Mouse (Mus musculus): ENCODE data around the gene Ank2. TPM values are rescaled to one million over a fixed set of nuclear protein-coding genes. Genes with fewer than 3 reads are reported as not detected.

Ank2 gene
- polyA plus RNA-seq, 1 experiment from 2014 or later, result 16.6 TPM

- no peak for ATAC-seq (ENCODE audit: insufficient number of reproducible peaks, low FRiP score, low TSS enrichment, low read depth)
- Histone ChIP-seq H3K9me3 (ENCODE audit: control insufficient read depth, low read length) (no peaks in the 10 kb centered on the region), H3K27ac (replicated peaks; ENCODE audit: low read depth, low read length) (no peak overlapping the region), H3K4me3 (ENCODE audit: low read depth, low read length) (no peak overlapping the region), H3K4me2 (ENCODE audit: low read depth, severe bottlenecking) (no peak overlapping the region), H3K9ac (ENCODE audit: low read length) (no peak overlapping the region), H3K4me1 (ENCODE audit: control insufficient read depth, insufficient read depth, low read length) (no peaks in the 10 kb centered on the region), H3K36me3 (ENCODE audit: control insufficient read depth, insufficient read depth, low read length) (no peaks in the 10 kb centered on the region), H3K27me3 (ENCODE audit: control insufficient read depth, insufficient read depth, low read length) (peaks cover 10% of the 10 kb centered on the region; the same call in 1 of the 2 replicates)
- no peak for DNase-seq (ENCODE audit: low spot score)
- 28% methylated on average over 3 of the region's 3 CpGs for WGBS
These were observed 335.4 kb downstream of the Ank2 start for GRCm38 (mm10) chr3:127163749-127164148.

DNA sequence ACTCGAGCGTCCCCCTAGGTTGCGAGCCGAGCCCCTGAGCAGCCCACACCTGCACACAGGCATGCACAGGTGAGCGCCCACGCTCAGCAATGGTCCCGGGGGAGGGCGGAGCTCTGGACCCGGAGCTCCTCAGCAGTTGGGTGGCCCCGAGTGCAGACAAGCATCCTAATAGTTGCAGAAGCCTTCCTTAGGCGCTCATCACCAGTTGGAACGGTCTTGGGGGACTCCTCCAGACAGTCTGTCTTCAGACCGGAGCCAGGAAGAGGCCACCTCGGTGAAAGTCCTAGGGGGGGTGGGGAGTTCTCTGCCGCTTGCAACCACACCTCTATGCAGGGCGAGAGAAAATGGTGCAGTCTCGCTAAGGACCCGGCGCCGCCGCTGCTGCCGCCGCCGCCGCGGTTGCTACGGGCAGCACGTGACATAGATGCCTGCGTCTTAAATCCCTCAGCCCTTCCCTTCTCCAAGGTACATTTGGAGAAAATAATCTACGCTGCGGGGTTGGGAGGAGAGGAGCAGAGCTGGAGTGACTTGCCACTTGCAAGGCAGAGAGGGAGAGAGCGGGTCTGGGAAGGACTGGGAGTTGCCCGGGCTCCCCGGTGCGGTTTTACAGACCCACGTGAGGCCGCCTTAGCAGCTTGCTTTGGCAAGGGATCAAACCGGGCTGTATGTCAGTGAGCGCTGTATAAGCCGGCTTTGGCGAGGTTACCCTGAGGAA, 337.0 kb downstream of the Ank2 start:
- no peaks in the 10 kb centered on the region for H3K9me3 ChIP-seq (ENCODE audit: control insufficient read depth, low read length)
- peaks cover 10% of the 10 kb centered on the region; the same call in 1 of the 2 replicates for H3K27me3 ChIP-seq (ENCODE audit: control insufficient read depth, insufficient read depth, low read length)
- WGBS, result 0% methylated on average over 41 of the region's 41 CpGs

DNA sequence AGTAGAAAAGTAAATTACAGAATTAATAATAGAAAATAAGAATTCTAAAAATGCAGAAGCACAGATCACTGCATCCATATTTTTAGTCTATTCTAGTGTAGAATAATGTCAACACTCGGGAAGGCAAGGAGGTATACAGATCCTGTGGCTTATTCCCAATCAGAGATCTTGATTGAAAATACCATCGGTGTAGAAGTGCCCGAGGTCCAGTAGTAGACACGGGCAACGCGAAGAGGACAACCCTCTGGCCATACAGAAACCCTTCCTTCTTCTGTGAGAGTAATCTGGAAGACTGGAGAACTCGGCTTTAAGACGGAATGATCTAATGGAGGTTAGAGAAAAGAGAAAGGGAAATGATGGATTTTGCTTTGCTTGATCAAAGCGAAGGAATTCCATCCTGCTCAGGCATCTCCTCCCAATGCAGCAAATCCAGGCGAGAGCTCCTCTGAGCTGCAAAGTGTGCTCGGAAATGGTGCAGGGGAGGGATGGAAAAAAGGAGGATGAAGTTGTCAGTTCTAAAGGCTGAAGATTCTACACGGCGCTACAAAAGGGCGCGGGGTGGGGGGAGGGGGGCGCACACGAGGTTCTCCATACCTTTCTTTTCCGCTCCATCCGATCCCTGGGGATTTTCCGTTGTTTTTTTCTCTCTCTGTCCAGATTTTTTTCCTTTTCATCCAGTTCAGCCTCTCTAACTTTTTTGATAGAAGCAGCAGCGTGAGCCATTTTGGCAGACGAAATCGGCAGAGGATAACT, 337.9 kb downstream of the Ank2 start:
- Histone ChIP-seq H3K4me2 (ENCODE audit: low read depth, severe bottlenecking) (peak overlapping the region; percentile 100), H3K27me3 (ENCODE audit: control insufficient read depth, insufficient read depth, low read length) (peaks cover 10% of the 10 kb centered on the region; the same call in 1 of the 2 replicates), H3K4me1 (ENCODE audit: control insufficient read depth, insufficient read depth, low read length) (no peaks in the 10 kb centered on the region), H3K9me3 (ENCODE audit: control insufficient read depth, low read length) (no peaks in the 10 kb centered on the region), H3K27ac (replicated peaks; ENCODE audit: low read depth, low read length) (no peak overlapping the region), H3K36me3 (ENCODE audit: control insufficient read depth, insufficient read depth, low read length) (no peaks in the 10 kb centered on the region), H3K4me3 (ENCODE audit: low read depth, low read length) (peak overlapping the region; percentile 60), H3K9ac (ENCODE audit: low read length) (peak overlapping the region; percentile 34; the same call in 1 of the 2 replicates)
- no peak for ATAC-seq (ENCODE audit: insufficient number of reproducible peaks, low FRiP score, low TSS enrichment, low read depth)
- DNase-seq (ENCODE audit: low spot score), result peak; percentile 45
- 5% methylated on average over 23 of the region's 23 CpGs for WGBS

More for the DNA sequence above, 337.0 kb downstream of the Ank2 start:
- H3K4me1 ChIP-seq (ENCODE audit: control insufficient read depth, insufficient read depth, low read length), result no peaks in the 10 kb centered on the region
- H3K36me3 ChIP-seq (ENCODE audit: control insufficient read depth, insufficient read depth, low read length), result no peaks in the 10 kb centered on the region
- H3K4me2 ChIP-seq (ENCODE audit: low read depth, severe bottlenecking), result peak overlapping the region; percentile 100
- peak overlapping the region; percentile 60 for H3K4me3 ChIP-seq (ENCODE audit: low read depth, low read length)
- H3K9ac ChIP-seq (ENCODE audit: low read length), result peak overlapping the region; percentile 34
- no peak overlapping the region for H3K27ac ChIP-seq (replicated peaks; ENCODE audit: low read depth, low read length)
- DNase-seq (ENCODE audit: low spot score), result peak; percentile 76
- peak; percentile 77 for ATAC-seq (ENCODE audit: insufficient number of reproducible peaks, low FRiP score, low TSS enrichment, low read depth)

- H3K4me3 ChIP-seq (ENCODE audit: low read depth, low read length), result no peak overlapping the region
- H3K4me2 ChIP-seq (ENCODE audit: low read depth, severe bottlenecking), result no peak overlapping the region
- no peak overlapping the region for H3K27ac ChIP-seq (replicated peaks; ENCODE audit: low read depth, low read length)
- ATAC-seq (ENCODE audit: insufficient number of reproducible peaks, low FRiP score, low TSS enrichment, low read depth) (no peak), DNase-seq (ENCODE audit: low spot score) (no peak)
- peaks cover 6% of the 10 kb centered on the region; the same call in 1 of the 2 replicates for H3K27me3 ChIP-seq (ENCODE audit: control insufficient read depth, insufficient read depth, low read length)
- no peaks in the 10 kb centered on the region for H3K9me3 ChIP-seq (ENCODE audit: control insufficient read depth, low read length)
- no peaks in the 10 kb centered on the region for H3K36me3 ChIP-seq (ENCODE audit: control insufficient read depth, insufficient read depth, low read length)
- WGBS, result 89% methylated on average over 3 of the region's 3 CpGs
- no peak overlapping the region for H3K9ac ChIP-seq (ENCODE audit: low read length)
- H3K4me1 ChIP-seq (ENCODE audit: control insufficient read depth, insufficient read depth, low read length), result no peaks in the 10 kb centered on the region
These were observed 341.4 kb downstream of the Ank2 start for GRCm38 (mm10) chr3:127157706-127158105.

DNA sequence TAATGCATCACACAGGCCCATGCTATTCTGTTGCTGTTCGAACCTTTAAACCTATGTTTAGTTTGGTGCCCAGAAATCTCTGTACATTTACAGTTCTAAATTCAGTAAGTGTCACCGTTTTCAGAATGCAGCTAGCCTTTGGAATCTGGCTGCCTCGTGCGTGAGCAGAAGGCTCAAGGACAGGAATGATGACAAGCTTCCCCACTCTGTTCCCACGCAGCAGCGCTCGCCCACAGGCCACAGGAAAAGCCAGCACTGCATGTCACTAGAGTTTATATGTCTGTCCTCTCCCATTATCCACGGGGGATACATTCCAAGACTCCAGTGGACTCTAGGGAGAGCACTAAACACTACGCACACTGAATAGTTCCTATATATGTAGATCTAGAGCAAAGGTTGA, 343.1 kb downstream of the Ank2 start:
- Histone ChIP-seq H3K36me3 (ENCODE audit: control insufficient read depth, insufficient read depth, low read length) (no peaks in the 10 kb centered on the region), H3K9me3 (ENCODE audit: control insufficient read depth, low read length) (no peaks in the 10 kb centered on the region), H3K4me3 (ENCODE audit: low read depth, low read length) (no peak overlapping the region), H3K27me3 (ENCODE audit: control insufficient read depth, insufficient read depth, low read length) (no peaks in the 10 kb centered on the region; the same call in 1 of the 2 replicates), H3K9ac (ENCODE audit: low read length) (no peak overlapping the region), H3K4me2 (ENCODE audit: low read depth, severe bottlenecking) (no peak overlapping the region), H3K4me1 (ENCODE audit: control insufficient read depth, insufficient read depth, low read length) (no peaks in the 10 kb centered on the region), H3K27ac (replicated peaks; ENCODE audit: low read depth, low read length) (no peak overlapping the region)
- ATAC-seq (ENCODE audit: insufficient number of reproducible peaks, low FRiP score, low TSS enrichment, low read depth) (no peak), DNase-seq (ENCODE audit: low spot score) (no peak)
- 86% methylated on average over 9 of the region's 9 CpGs for WGBS

- Histone ChIP-seq H3K9ac (ENCODE audit: low read length) (no peak overlapping the region), H3K36me3 (ENCODE audit: control insufficient read depth, insufficient read depth, low read length) (no peaks in the 10 kb centered on the region), H3K4me2 (ENCODE audit: low read depth, severe bottlenecking) (no peak overlapping the region), H3K4me1 (ENCODE audit: control insufficient read depth, insufficient read depth, low read length) (no peaks in the 10 kb centered on the region), H3K27ac (replicated peaks; ENCODE audit: low read depth, low read length) (no peak overlapping the region), H3K27me3 (ENCODE audit: control insufficient read depth, insufficient read depth, low read length) (no peaks in the 10 kb centered on the region), H3K4me3 (ENCODE audit: low read depth, low read length) (no peak overlapping the region), H3K9me3 (ENCODE audit: control insufficient read depth, low read length) (no peaks in the 10 kb centered on the region)
- WGBS, result 91% methylated on average over 3 of the region's 3 CpGs
- ATAC-seq (ENCODE audit: insufficient number of reproducible peaks, low FRiP score, low TSS enrichment, low read depth) (no peak), DNase-seq (ENCODE audit: low spot score) (no peak)
These were observed 345.3 kb downstream of the Ank2 start for GRCm38 (mm10) chr3:127153861-127154260.

- Histone ChIP-seq H3K9me3 (ENCODE audit: control insufficient read depth, low read length) (no peaks in the 10 kb centered on the region), H3K4me1 (ENCODE audit: control insufficient read depth, insufficient read depth, low read length) (no peaks in the 10 kb centered on the region), H3K4me3 (ENCODE audit: low read depth, low read length) (no peak overlapping the region), H3K36me3 (ENCODE audit: control insufficient read depth, insufficient read depth, low read length) (no peaks in the 10 kb centered on the region), H3K27ac (replicated peaks; ENCODE audit: low read depth, low read length) (no peak overlapping the region), H3K27me3 (ENCODE audit: control insufficient read depth, insufficient read depth, low read length) (no peaks in the 10 kb centered on the region), H3K4me2 (ENCODE audit: low read depth, severe bottlenecking) (no peak overlapping the region), H3K9ac (ENCODE audit: low read length) (no peak overlapping the region)
- 94% methylated on average over 3 of the region's 3 CpGs for WGBS
- DNase-seq (ENCODE audit: low spot score) (no peak), ATAC-seq (ENCODE audit: insufficient number of reproducible peaks, low FRiP score, low TSS enrichment, low read depth) (no peak)
These were observed 345.7 kb downstream of the Ank2 start for GRCm38 (mm10) chr3:127153443-127153842.

DNA sequence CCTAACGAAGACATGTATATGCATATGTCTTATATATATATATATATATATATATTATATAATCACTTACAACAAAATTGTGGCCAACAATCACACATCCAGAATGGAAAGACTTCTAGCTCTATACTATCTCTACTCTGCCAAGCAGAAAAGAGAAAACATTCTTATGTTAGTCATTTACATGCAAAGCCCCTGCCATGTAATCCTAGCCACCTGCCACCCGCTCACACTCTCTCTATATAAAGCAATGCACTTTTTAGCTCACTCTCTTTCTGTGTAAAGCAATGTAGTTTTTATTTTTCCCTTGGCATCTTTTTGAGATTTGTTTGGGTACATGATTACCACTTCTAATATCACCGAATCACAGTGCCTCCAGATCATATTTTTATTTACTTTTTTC, 350.5 kb downstream of the Ank2 start:
- Histone ChIP-seq H3K4me1 (ENCODE audit: control insufficient read depth, insufficient read depth, low read length) (no peaks in the 10 kb centered on the region), H3K27ac (replicated peaks; ENCODE audit: low read depth, low read length) (no peak overlapping the region), H3K4me3 (ENCODE audit: low read depth, low read length) (no peak overlapping the region), H3K9me3 (ENCODE audit: control insufficient read depth, low read length) (no peaks in the 10 kb centered on the region), H3K9ac (ENCODE audit: low read length) (no peak overlapping the region), H3K4me2 (ENCODE audit: low read depth, severe bottlenecking) (no peak overlapping the region), H3K36me3 (ENCODE audit: control insufficient read depth, insufficient read depth, low read length) (no peaks in the 10 kb centered on the region), H3K27me3 (ENCODE audit: control insufficient read depth, insufficient read depth, low read length) (no peaks in the 10 kb centered on the region)
- ATAC-seq (ENCODE audit: insufficient number of reproducible peaks, low FRiP score, low TSS enrichment, low read depth) (no peak), DNase-seq (ENCODE audit: low spot score) (no peak)
- 92% methylated on average over 3 of the region's 3 CpGs for whole genome bisulfite sequencing

Data from limb, embryonic 11.5 days (tissue).